ENCODE assay signal across 14 mouse cellular contexts in the genomic region with DNA sequence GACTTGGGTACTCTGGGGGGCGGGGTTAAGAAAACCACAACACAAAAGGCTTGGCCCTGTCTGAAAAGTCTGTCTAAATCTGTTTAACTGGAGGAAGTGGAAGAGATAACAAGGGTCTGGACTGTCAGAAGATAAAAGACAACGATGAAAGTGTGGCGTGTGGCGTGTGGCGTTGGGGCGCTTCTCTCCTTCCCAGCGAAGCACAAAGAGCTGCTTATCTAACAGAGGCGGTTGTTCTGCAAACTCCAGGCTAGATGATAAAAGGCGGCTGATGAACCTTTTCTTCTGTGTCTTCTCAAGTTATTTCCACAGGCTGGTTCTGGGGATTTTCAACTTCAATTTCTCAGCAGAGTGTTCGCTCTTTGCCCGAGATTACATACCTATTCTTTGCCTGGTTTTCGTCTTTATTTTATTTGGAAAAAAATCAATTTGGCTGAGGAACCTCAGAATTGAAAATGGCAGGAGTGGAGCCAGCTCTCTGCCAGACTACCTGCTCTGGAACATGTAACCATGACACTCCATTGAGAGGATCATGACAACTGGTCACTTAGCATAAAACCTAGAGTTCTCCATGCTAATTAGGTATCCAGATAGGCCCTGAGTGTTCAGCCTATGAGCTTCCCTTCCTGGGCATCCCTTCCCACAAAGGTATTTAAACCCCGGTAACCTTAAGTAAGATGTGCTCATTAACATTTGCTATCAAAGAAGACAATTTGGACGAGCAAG.
A peak's percentile ranks its signal among the peaks of the same experiment; 100 is the strongest.
DNase-seq lines count a peak whose midpoint lies in the region; ATAC-seq and TF ChIP-seq lines count a peak whose summit lies in the region.
"Had no signal": no experiment of that assay in that cellular context is flagged by ENCODE, and none has a peak within 500 bp of the region (broad histone marks: within the 10 kb centered on the region; RNA-seq: fewer than 3 reads in every experiment).

No protein-coding gene starts in this region.

- H3K9me3 ChIP-seq in embryonic facial prominence, embryonic 14.5 days (ENCODE audit: control insufficient read depth, low read length): 0 out of 2 replicates have a peak, but pooled peaks cover 6% of the 10 kb centered on the region
- 0 out of 2 replicates have a peak, but pooled peaks cover 2% of the 10 kb centered on the region for H3K9me3 ChIP-seq in embryonic facial prominence, embryonic 10.5 days
- peaks cover 9% of the 10 kb centered on the region for H3K9me3 ChIP-seq in G1E (replicated peaks)

- H3K4me3 ChIP-seq in embryonic facial prominence, embryonic 14.5 days (ENCODE audit: low read depth, low read length): no peak overlapping the region
- no peak overlapping the region for H3K4me3 ChIP-seq in embryonic facial prominence, embryonic 10.5 days
- H3K4me3 ChIP-seq in G1E (ENCODE audit: low read depth, low read length): peak overlapping the region; percentile 56; the same call in 1 of the 2 replicates
- H3K4me3 ChIP-seq: myocyte had no signal

- ATAC-seq in embryonic facial prominence, embryonic 14.5 days (ENCODE audit: low read depth): no peak
- peak; percentile 95 for ATAC-seq in G1E (ENCODE audit: extremely low read depth, insufficient number of reproducible peaks, low FRiP score, poor library complexity, severe bottlenecking)
- ATAC-seq: intestine, postnatal 0 days had no signal

- H3K9ac ChIP-seq in embryonic facial prominence, embryonic 14.5 days (ENCODE audit: low read depth, low read length): no peak overlapping the region

- no peak overlapping the region for H3K4me2 ChIP-seq in embryonic facial prominence, embryonic 14.5 days (ENCODE audit: low read depth, low read length)

- H3K27me3 ChIP-seq in embryonic facial prominence, embryonic 14.5 days (replicated peaks; ENCODE audit: control insufficient read depth, insufficient read depth, low read length): no peaks in the 10 kb centered on the region
- H3K27me3 ChIP-seq in embryonic facial prominence, embryonic 10.5 days (replicated peaks; ENCODE audit: low read depth, poor library complexity, severe bottlenecking): no peaks in the 10 kb centered on the region
- peaks cover 3% of the 10 kb centered on the region; the same call in 1 of the 2 replicates for H3K27me3 ChIP-seq in G1E (ENCODE audit: insufficient read depth, low read length)

- peak; percentile 3 for DNase-seq in embryonic facial prominence, embryonic 14.5 days (ENCODE audit: low spot score)
- no peak for DNase-seq in embryonic facial prominence, embryonic 10.5 days (ENCODE audit: low spot score)
- peak; percentile 35 for DNase-seq in G1E (ENCODE audit: low spot score)
- peak; percentile 60 for DNase-seq in liver
- DNase-seq in lung, postnatal 36 days: peak; percentile 46
- DNase-seq in layer of hippocampus, postnatal 25 days (ENCODE audit: extremely low spot score in 1 of 2, low spot score in 1 of 2): no peak
- no peak for DNase-seq in retina, postnatal 1 day
- no peak for DNase-seq in kidney, postnatal 4 days
- DNase-seq: adrenal gland, adult 2 months; embryo, embryonic 11 days; spleen, adult 18-20 months; thymus, adult 2 months had no signal

- 75% methylated on average over 14 of the region's 14 CpGs for WGBS in embryonic facial prominence, embryonic 14.5 days
- 82% methylated on average over 14 of the region's 14 CpGs for WGBS in embryonic facial prominence, embryonic 10.5 days

- TF ChIP-seq CTCF in G1E (IDR thresholded peaks at IDR 0.05; ENCODE audit: low read depth, low read length): no peak

- no peak overlapping the region for H3K27ac ChIP-seq in embryonic facial prominence, embryonic 14.5 days (replicated peaks; ENCODE audit: low read depth, low read length)
- H3K27ac ChIP-seq in embryonic facial prominence, embryonic 10.5 days (replicated peaks): no peak overlapping the region

- no peaks in the 10 kb centered on the region for H3K36me3 ChIP-seq in embryonic facial prominence, embryonic 14.5 days (ENCODE audit: control insufficient read depth, insufficient read depth, low read length)
- H3K36me3 ChIP-seq in embryonic facial prominence, embryonic 10.5 days (replicated peaks): no peaks in the 10 kb centered on the region
- H3K36me3 ChIP-seq in G1E (replicated peaks): no peaks in the 10 kb centered on the region

- H3K4me1 ChIP-seq in embryonic facial prominence, embryonic 14.5 days (ENCODE audit: control insufficient read depth, insufficient read depth, low read length): no peaks in the 10 kb centered on the region
- 0 out of 2 replicates have a peak, but pooled peaks cover 4% of the 10 kb centered on the region for H3K4me1 ChIP-seq in embryonic facial prominence, embryonic 10.5 days
- H3K4me1 ChIP-seq in G1E (ENCODE audit: insufficient read depth, low read depth, low read length): peaks cover 52% of the 10 kb centered on the region

Comparison
In these comparisons a context has a peak if more than half of its experiments do, and no peak if none do; other contexts are left out.
1. DNase-seq: peak in embryonic facial prominence, embryonic 14.5 days (single experiment), G1E (single experiment), liver (single experiment) and lung, postnatal 36 days (single experiment); none in embryonic facial prominence, embryonic 10.5 days (single experiment), layer of hippocampus, postnatal 25 days (0 of 2), retina, postnatal 1 day (single experiment) and kidney, postnatal 4 days (0 of 2).